ENCODE assay signal across 25 mouse cellular contexts in genomic region chr2:160850360-160850759, GRCm38 (mm10). TPM values are rescaled to one million over a fixed set of nuclear protein-coding genes. Genes with fewer than 3 reads are reported as not detected.
DNase-seq lines count a peak whose midpoint lies in the region; ATAC-seq and TF ChIP-seq lines count a peak whose summit lies in the region.
"Had no signal": no experiment of that assay in that cellular context is flagged by ENCODE, and none has a peak within 500 bp of the region (broad histone marks: within the 10 kb centered on the region; RNA-seq: fewer than 3 reads in every experiment).

No protein-coding gene starts in this region.

- TF ChIP-seq CTCF in gastrocnemius, adult 2 months (IDR thresholded peaks at IDR 0.05): no peak
- TF ChIP-seq CTCF in liver, adult 2 months (IDR thresholded peaks at IDR 0.05; ENCODE audit: low read depth, low read length): no peak
- no peak for TF ChIP-seq CTCF in hindbrain, postnatal 0 days (IDR thresholded peaks at IDR 0.05; ENCODE audit: low read depth)

- H3K4me1 ChIP-seq in liver, adult 2 months (ENCODE audit: control insufficient read depth, insufficient read depth, low read length): peaks cover 39% of the 10 kb centered on the region
- H3K4me1 ChIP-seq in liver, embryonic 12.5 days: no peaks in the 10 kb centered on the region
- H3K4me1 ChIP-seq in hindbrain, postnatal 0 days (ENCODE audit: insufficient read depth, low read length): no peaks in the 10 kb centered on the region
- H3K4me1 ChIP-seq: embryonic facial prominence, embryonic 15.5 days; forebrain, embryonic 10.5 days; hindbrain, embryonic 12.5 days had no signal

- no peak overlapping the region for H3K4me3 ChIP-seq in gastrocnemius, adult 2 months
- no peak overlapping the region for H3K4me3 ChIP-seq in liver, adult 2 months (ENCODE audit: insufficient read depth, low read depth, low read length)
- H3K4me3 ChIP-seq in liver, embryonic 12.5 days: no peak overlapping the region
- no peak overlapping the region for H3K4me3 ChIP-seq in hindbrain, postnatal 0 days (ENCODE audit: low read length)
- H3K4me3 ChIP-seq: embryonic facial prominence, embryonic 15.5 days; erythroblast, embryonic 14.5 days; forebrain, embryonic 10.5 days; heart, embryonic 13.5 days; hindbrain, embryonic 12.5 days had no signal

- H3K79me2 ChIP-seq in liver, adult 2 months (ENCODE audit: control insufficient read depth, insufficient read depth, low read length): peaks cover 25% of the 10 kb centered on the region; the same call in 1 of the 2 replicates

- peak; percentile 55 for DNase-seq in adrenal gland, adult 2 months
- DNase-seq in adrenal gland, adult 18-20 months (ENCODE audit: low spot score in 2 of 2): no peak
- peak; percentile 35 for DNase-seq in gastrocnemius, adult 2 months
- no peak for DNase-seq in gastrocnemius, postnatal 4 days (ENCODE audit: low spot score in 2 of 2)
- DNase-seq in liver, adult 2 months (ENCODE audit: extremely low read depth, low read depth, low spot score): peak; percentile 86
- DNase-seq in 3134 (ENCODE audit: extremely low read depth, insufficient read length, low spot score): peak; percentile 6
- DNase-seq in hindbrain, postnatal 0 days (ENCODE audit: low spot score): no peak
- DNase-seq: adrenal gland, postnatal 25 days; cerebellum, adult 11 months; cerebellum, adult 8-10 months; cerebellum, postnatal 14 days; embryo, embryonic 11 days; gastrocnemius, postnatal 10 days; heart, postnatal 4 days had no signal

- H3K9ac ChIP-seq in liver, adult 2 months (ENCODE audit: low read depth, low read length): no peak overlapping the region
- no peak overlapping the region for H3K9ac ChIP-seq in liver, embryonic 12.5 days
- H3K9ac ChIP-seq in hindbrain, postnatal 0 days (replicated peaks; ENCODE audit: low read length): no peak overlapping the region
- H3K9ac ChIP-seq: embryonic facial prominence, embryonic 15.5 days; heart, embryonic 13.5 days; hindbrain, embryonic 12.5 days had no signal

- H3K9me3 ChIP-seq in liver, embryonic 12.5 days (replicated peaks): no peaks in the 10 kb centered on the region
- H3K9me3 ChIP-seq in hindbrain, postnatal 0 days (ENCODE audit: low read length): no peaks in the 10 kb centered on the region
- H3K9me3 ChIP-seq: embryonic facial prominence, embryonic 15.5 days; forebrain, embryonic 10.5 days; heart, embryonic 13.5 days; hindbrain, embryonic 12.5 days had no signal

- no peak overlapping the region for H3K4me2 ChIP-seq in liver, embryonic 12.5 days
- no peak overlapping the region for H3K4me2 ChIP-seq in hindbrain, postnatal 0 days (ENCODE audit: low read depth, low read length)
- H3K4me2 ChIP-seq: embryonic facial prominence, embryonic 15.5 days; heart, embryonic 13.5 days; hindbrain, embryonic 12.5 days had no signal

- no peak for TF ChIP-seq POLR2A in liver, adult 2 months (IDR thresholded peaks at IDR 0.05; ENCODE audit: extremely low read depth, insufficient read depth, low read length)

- peaks cover 3% of the 10 kb centered on the region; the same call in 1 of the 2 replicates for H3K36me3 ChIP-seq in liver, adult 2 months (ENCODE audit: control insufficient read depth, insufficient read depth, low read length)
- no peaks in the 10 kb centered on the region for H3K36me3 ChIP-seq in liver, embryonic 12.5 days
- H3K36me3 ChIP-seq in hindbrain, postnatal 0 days (ENCODE audit: insufficient read depth, low read length): no peaks in the 10 kb centered on the region
- H3K36me3 ChIP-seq: embryonic facial prominence, embryonic 15.5 days; forebrain, embryonic 10.5 days; hindbrain, embryonic 12.5 days had no signal

- intact Hi-C loops in gastrocnemius, adult 2 months (cut with DNase I): no loop called here

- 26% methylated on average over 3 of the region's 3 CpGs for WGBS in liver, adult 2 months
- WGBS in liver, embryonic 12.5 days (ENCODE audit: insufficient replicate concordance): 62% methylated on average over 3 of the region's 3 CpGs
- WGBS in hindbrain, postnatal 0 days: 80% methylated on average over 3 of the region's 3 CpGs

- peak overlapping the region; percentile 76 for H3K27ac ChIP-seq in gastrocnemius, adult 2 months
- H3K27ac ChIP-seq in liver, adult 2 months (replicated peaks; ENCODE audit: insufficient read depth, low read depth, low read length): peak overlapping the region; percentile 38
- no peak overlapping the region for H3K27ac ChIP-seq in liver, embryonic 12.5 days
- no peak overlapping the region for H3K27ac ChIP-seq in hindbrain, postnatal 0 days
- H3K27ac ChIP-seq: embryonic facial prominence, embryonic 15.5 days; forebrain, embryonic 10.5 days; heart, embryonic 13.5 days; hindbrain, embryonic 12.5 days had no signal

- ATAC-seq in liver, embryonic 12.5 days: no peak
- no peak for ATAC-seq in hindbrain, postnatal 0 days
- ATAC-seq: forebrain, embryonic 14.5 days; hindbrain, embryonic 16.5 days had no signal

- H3K27me3 ChIP-seq in liver, adult 2 months (ENCODE audit: control insufficient read depth, insufficient read depth, low read length): no peaks in the 10 kb centered on the region
- no peaks in the 10 kb centered on the region for H3K27me3 ChIP-seq in liver, embryonic 12.5 days (replicated peaks)
- H3K27me3 ChIP-seq in hindbrain, postnatal 0 days (ENCODE audit: insufficient read depth, low read length): no peaks in the 10 kb centered on the region
- H3K27me3 ChIP-seq: CH12.LX; embryonic facial prominence, embryonic 15.5 days; heart, embryonic 13.5 days; hindbrain, embryonic 12.5 days had no signal

RNA-seq across cellular contexts. Expression of gene Zhx3, which starts 22.4 kb away (rescaled TPM):
- total RNA-seq in adrenal gland, adult 2 months (2021): 100 to 1,000 TPM in 1 of 2 experiments, 10 to 100 TPM in 1; 54.7 to 103 TPM
- 17.6 and 20.3 TPM in 2 replicates for polyA plus RNA-seq in adrenal gland, adult 2 months (2012; rRNA removed)
- total RNA-seq in adrenal gland, adult 18-20 months (2021): 10 to 100 TPM; 50.5 to 91.1 TPM
- 10 to 100 TPM; 24.2 to 29.0 TPM for total RNA-seq in gastrocnemius, adult 2 months (2021)
- 10 to 100 TPM; 38.3 to 55.9 TPM for total RNA-seq in gastrocnemius, postnatal 4 days (2021)
- total RNA-seq in liver, adult 2 months (2014; rRNA removed): 33.5 and 45.3 TPM in 2 replicates
- 11.9 and 12.3 TPM in 2 replicates for polyA plus RNA-seq in liver, adult 2 months (2012; rRNA removed)
- 2.9 and 3.1 TPM in 2 replicates for polyA plus RNA-seq in liver, embryonic 12.5 days (2016; fragmentation: Nextera tagmentation; extraction: Ambion mirVana)
- total RNA-seq in hindbrain, postnatal 0 days (2014; rRNA removed): 42.5 and 53.0 TPM in 2 replicates
- 17.2 and 18.9 TPM in 2 replicates for polyA plus RNA-seq in hindbrain, postnatal 0 days (2015; fragmentation: Nextera tagmentation; extraction: Ambion mirVana)

RNA-seq across cellular contexts. Expression of gene Lpin3, which starts 30.1 kb away (rescaled TPM):
- 10 to 100 TPM; 43.2 to 48.5 TPM for total RNA-seq in adrenal gland, adult 2 months (2021)
- polyA plus RNA-seq in adrenal gland, adult 2 months (2012; rRNA removed): 27.6 and 38.0 TPM in 2 replicates
- total RNA-seq in adrenal gland, adult 18-20 months (2021): 10 to 100 TPM; 12.9 to 46.6 TPM
- total RNA-seq in gastrocnemius, adult 2 months (2021): 1 to 10 TPM; 3.2 to 5.0 TPM
- 1 to 10 TPM; 5.5 to 7.5 TPM for total RNA-seq in gastrocnemius, postnatal 4 days (2021)
- 2.8 and 4.0 TPM in 2 replicates for total RNA-seq in liver, adult 2 months (2014; rRNA removed)
- polyA plus RNA-seq in liver, adult 2 months (2012; rRNA removed): 2.7 and 3.6 TPM in 2 replicates
- polyA plus RNA-seq in liver, embryonic 12.5 days (2016; fragmentation: Nextera tagmentation; extraction: Ambion mirVana): 0.98 and 1.1 TPM in 2 replicates
- 1.4 and 1.9 TPM in 2 replicates for total RNA-seq in hindbrain, postnatal 0 days (2014; rRNA removed)
- polyA plus RNA-seq in hindbrain, postnatal 0 days (2015; fragmentation: Nextera tagmentation; extraction: Ambion mirVana): 0.60 and 0.79 TPM in 2 replicates
- total RNA-seq: common myeloid progenitor, adult 5-6 weeks; granulocyte monocyte progenitor cell, adult 5-6 weeks had no signal
- polyA plus RNA-seq: erythroblast, embryonic 14.5 days had no signal

Comparison
In these comparisons a context has a peak if more than half of its experiments do, and no peak if none do; other contexts are left out.
1. DNase-seq: peak in adrenal gland, adult 2 months (single experiment), gastrocnemius, adult 2 months (single experiment), liver, adult 2 months (single experiment) and 3134 (single experiment); none in adrenal gland, adult 18-20 months (0 of 2), gastrocnemius, postnatal 4 days (0 of 2) and hindbrain, postnatal 0 days (single experiment).
2. H3K27ac ChIP-seq: peak in gastrocnemius, adult 2 months (single experiment) and liver, adult 2 months (single experiment); none in liver, embryonic 12.5 days (single experiment) and hindbrain, postnatal 0 days (single experiment).